Mouse (Mus musculus) spleen, adult 2 months (tissue): ENCODE measurements around the gene Pdgfd.

Experiments used
- CTCF ChIP-seq: fragments of 200-500 bp; IDR thresholded peaks from 2 replicates; pipeline ENCODE4 v1.5.1; 2011; ENCODE audit warnings: mild to moderate bottlenecking, inconsistent platforms; ENCODE audit not compliant: insufficient read depth, insufficient read length, insufficient replicate concordance; ENCODE audit errors: extremely low read depth
- POLR2A ChIP-seq: fragments of 200-500 bp; IDR thresholded peaks from 2 replicates; pipeline ENCODE4 v1.6.1; 2011; ENCODE audit warnings: low read depth, low read length, inconsistent platforms

DNA sequence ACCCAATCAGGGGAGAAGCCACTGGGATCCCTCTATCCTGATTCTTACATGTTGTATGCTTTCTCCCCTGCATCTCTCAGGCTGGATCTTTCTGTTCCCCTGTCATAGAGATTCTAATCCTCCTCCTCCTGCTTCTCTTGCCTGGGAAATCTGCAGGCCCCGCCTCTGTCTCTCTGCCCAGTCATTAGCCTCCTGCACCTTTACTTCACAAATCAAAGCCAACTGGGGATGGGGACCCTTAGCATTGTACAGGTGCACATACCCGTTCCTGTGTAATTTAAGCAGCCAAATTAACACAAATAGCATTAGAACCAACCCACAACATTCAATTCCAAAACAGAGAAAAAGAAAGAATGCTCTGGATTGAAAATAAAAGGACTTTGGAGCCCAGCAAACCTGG is 176.1 kb downstream of the Pdgfd start:
- TF ChIP-seq POLR2A: no peak
- TF ChIP-seq CTCF: no peak
